Mouse (Mus musculus) forebrain, embryonic 11.5 days (tissue): ENCODE data around the gene Garnl3. TPM values are rescaled to one million over a fixed set of nuclear protein-coding genes. Genes with fewer than 3 reads are reported as not detected.

Source experiments
- ATAC-seq: fragments of 200-750 bp; cut with Nextera tagmentation; replicated peaks from 2 replicates; pipeline ENCODE4 v1.8.0; 2017; ENCODE audit warnings: moderate TSS enrichment; ENCODE audit not compliant: low FRiP score
- DNase-seq: peaks from one replicate; pipeline ENCODE4 v3.0.0-alpha.2; 2017; ENCODE audit warnings: low spot score
- H3K27ac ChIP-seq: fragments of 300-500 bp; sonication (generic); 2 replicates; pipeline ENCODE4 v1.5.1; 2014; ENCODE audit warnings: low read depth, low read length
- H3K27me3 ChIP-seq: fragments of 300-500 bp; sonication (generic); 2 replicates; pipeline ENCODE4 v1.6.1; 2014; ENCODE audit warnings: mild to moderate bottlenecking, low read length, mixed read lengths; ENCODE audit not compliant: control insufficient read depth, insufficient read depth
- H3K36me3 ChIP-seq: fragments of 300-500 bp; sonication (generic); 2 replicates; pipeline ENCODE4 v1.6.1; 2014; ENCODE audit warnings: mild to moderate bottlenecking, low read length, moderate library complexity, mixed read lengths; ENCODE audit not compliant: control insufficient read depth, insufficient read depth
- H3K4me1 ChIP-seq: fragments of 300-500 bp; sonication (generic); replicated peaks from 2 replicates; pipeline ENCODE4 v1.6.1; 2014; ENCODE audit warnings: low read length, mixed read lengths; ENCODE audit not compliant: control insufficient read depth, insufficient read depth
- H3K4me2 ChIP-seq: fragments of 300-500 bp; sonication (generic); 2 replicates; pipeline ENCODE4 v1.6.1; 2014; ENCODE audit warnings: low read depth, mild to moderate bottlenecking, low read length, moderate library complexity, mixed read lengths; ENCODE audit not compliant: severe bottlenecking
- H3K4me3 ChIP-seq: fragments of 300-500 bp; sonication (generic); 2 replicates; pipeline ENCODE4 v1.5.1; 2014; ENCODE audit warnings: low read depth, low read length
- H3K9ac ChIP-seq: fragments of 300-500 bp; sonication (generic); 2 replicates; pipeline ENCODE4 v1.6.1; 2014; ENCODE audit warnings: low read length
- H3K9me3 ChIP-seq: fragments of 300-500 bp; sonication (generic); 2 replicates; pipeline ENCODE4 v1.6.1; 2016; ENCODE audit warnings: low read length, mixed read lengths; ENCODE audit not compliant: control insufficient read depth
- WGBS: fragments of 180-500 bp; shearing (Covaris S2); extraction: QIAGEN DNeasy Blood & Tissue Kit; methylation state at CpG from one replicate; pipeline ENCODE4 v1.1.7; 2014; 5-methylcytosine and 5-hydroxymethylcytosine counted together
- polyA plus RNA-seq: library from polyadenylated mRNA; unstranded; fragments of >200 nt; fragmentation: Nextera tagmentation; extraction: Ambion mirVana; gene quantifications from 2 replicates; pipeline ENCODE4 v1.2.1, GENCODE M21; 2014

Gene Garnl3
- polyA plus RNA-seq, 1 experiment from 2014 or later = 12.9 TPM

GRCm38 (mm10) chr2:33062744-33063143, 68.7 kb downstream of the Garnl3 start:
- no peaks in the 10 kb centered on the region for H3K9me3 ChIP-seq
- WGBS = 43% methylated on average over 8 of the region's 8 CpGs
- DNase-seq = no peak
- H3K36me3 ChIP-seq = no peaks in the 10 kb centered on the region
- no peak for ATAC-seq
- H3K4me1 ChIP-seq = no peaks in the 10 kb centered on the region
- H3K4me2 ChIP-seq = no peak overlapping the region
- H3K9ac ChIP-seq = no peak overlapping the region
- no peak overlapping the region for H3K27ac ChIP-seq
- H3K27me3 ChIP-seq = no peaks in the 10 kb centered on the region
- H3K4me3 ChIP-seq = no peak overlapping the region

DNA sequence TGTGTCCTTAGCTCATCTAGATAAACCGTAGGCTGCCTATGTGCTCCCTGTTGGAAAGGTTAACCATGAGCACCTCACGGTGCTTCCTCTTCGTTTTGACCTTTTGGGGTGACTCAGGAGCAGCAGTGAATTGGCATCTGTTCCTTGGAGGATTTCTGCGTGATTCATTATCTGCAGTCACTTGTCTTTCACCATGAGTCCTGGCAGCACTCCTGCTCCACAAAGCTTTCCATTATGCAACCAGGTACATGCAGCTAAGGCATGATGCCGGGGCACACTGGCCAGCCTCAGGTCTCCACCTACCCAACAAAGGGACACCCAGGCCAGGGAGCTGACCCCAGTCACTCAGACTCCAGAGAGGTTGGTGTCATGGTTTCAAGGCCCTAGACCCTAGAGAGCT, 72.5 kb downstream of the Garnl3 start:
- H3K36me3 ChIP-seq = no peaks in the 10 kb centered on the region
- H3K27me3 ChIP-seq = no peaks in the 10 kb centered on the region
- H3K27ac ChIP-seq = no peak overlapping the region
- H3K4me1 ChIP-seq = no peaks in the 10 kb centered on the region
- no peaks in the 10 kb centered on the region for H3K9me3 ChIP-seq
- no peak overlapping the region for H3K4me2 ChIP-seq
- H3K9ac ChIP-seq = no peak overlapping the region
- H3K4me3 ChIP-seq = no peak overlapping the region
- DNase-seq (no peak), ATAC-seq (no peak)
- 91% methylated on average over 5 of the region's 5 CpGs for WGBS

GRCm38 (mm10) chr2:33057514-33057913, 73.9 kb downstream of the Garnl3 start:
- Histone ChIP-seq H3K27me3 (no peaks in the 10 kb centered on the region), H3K9ac (no peak overlapping the region), H3K4me2 (no peak overlapping the region), H3K4me3 (no peak overlapping the region), H3K4me1 (no peaks in the 10 kb centered on the region), H3K9me3 (no peaks in the 10 kb centered on the region), H3K36me3 (no peaks in the 10 kb centered on the region), H3K27ac (no peak overlapping the region)
- ATAC-seq (no peak), DNase-seq (no peak)
- 91% methylated on average over 7 of the region's 7 CpGs for WGBS

GRCm38 (mm10) chr2:33053966-33054365, 77.5 kb downstream of the Garnl3 start:
- Histone ChIP-seq H3K4me3 (no peak overlapping the region), H3K36me3 (no peaks in the 10 kb centered on the region), H3K4me2 (no peak overlapping the region), H3K27ac (no peak overlapping the region), H3K9ac (no peak overlapping the region), H3K9me3 (no peaks in the 10 kb centered on the region), H3K27me3 (no peaks in the 10 kb centered on the region), H3K4me1 (no peaks in the 10 kb centered on the region)
- ATAC-seq (no peak), DNase-seq (no peak)
- 64% methylated on average over 10 of the region's 10 CpGs for WGBS

- H3K36me3 ChIP-seq = no peaks in the 10 kb centered on the region
- H3K4me2 ChIP-seq = no peak overlapping the region
- H3K27ac ChIP-seq = no peak overlapping the region
- no peak overlapping the region for H3K9ac ChIP-seq
- H3K9me3 ChIP-seq = no peaks in the 10 kb centered on the region
- no peak for DNase-seq
- H3K4me3 ChIP-seq = no peak overlapping the region
- H3K27me3 ChIP-seq = no peaks in the 10 kb centered on the region
- no peaks in the 10 kb centered on the region for H3K4me1 ChIP-seq
- WGBS = 69% methylated on average over 3 of the region's 3 CpGs
- no peak for ATAC-seq
These were observed 84.1 kb downstream of the Garnl3 start for GRCm38 (mm10) chr2:33047360-33047759.

DNA sequence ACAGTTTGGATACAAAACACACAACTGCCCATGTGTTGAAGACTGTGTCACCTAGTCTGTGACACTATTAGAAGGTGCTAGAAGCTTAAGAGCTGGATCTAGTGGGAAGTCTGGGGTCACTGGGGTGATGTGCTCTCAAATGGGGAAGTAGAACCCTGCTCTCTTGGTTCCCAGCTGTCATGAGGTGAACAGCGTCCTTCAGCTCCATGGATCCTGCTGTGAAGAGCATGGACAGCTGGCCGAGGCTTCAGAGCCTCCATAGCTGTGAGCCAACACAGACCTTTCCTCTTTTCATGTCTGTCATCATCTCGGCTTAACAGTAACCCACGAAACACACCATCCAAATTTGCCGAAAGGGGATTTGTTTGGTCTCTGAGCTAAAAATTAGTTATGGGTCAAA, 84.5 kb downstream of the Garnl3 start:
- Histone ChIP-seq H3K9me3 (no peaks in the 10 kb centered on the region), H3K27ac (no peak overlapping the region), H3K9ac (no peak overlapping the region), H3K27me3 (no peaks in the 10 kb centered on the region), H3K4me1 (no peaks in the 10 kb centered on the region), H3K4me3 (no peak overlapping the region), H3K4me2 (no peak overlapping the region), H3K36me3 (no peaks in the 10 kb centered on the region)
- no peak for DNase-seq
- ATAC-seq = no peak
- 71% methylated on average over 5 of the region's 5 CpGs for WGBS

DNA sequence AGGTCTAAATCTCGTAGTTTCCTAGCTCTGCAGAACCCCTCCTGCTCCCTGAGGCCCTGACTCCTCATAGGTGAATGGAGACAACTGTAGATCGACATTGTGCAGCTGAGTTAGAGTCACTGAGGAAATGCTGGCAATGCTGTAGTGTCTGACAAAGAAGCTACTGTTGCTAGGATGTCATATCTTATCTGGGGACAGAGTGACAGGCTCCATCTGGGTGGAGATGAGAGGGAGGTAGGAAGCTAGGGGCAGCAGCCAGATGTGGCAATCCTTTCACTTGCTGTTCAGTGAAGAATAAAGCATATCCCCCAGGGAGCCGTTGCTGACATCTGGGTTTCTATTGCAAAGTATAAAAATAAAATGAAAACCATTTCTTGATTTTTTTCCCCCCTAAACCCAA, 85.6 kb downstream of the Garnl3 start:
- Histone ChIP-seq H3K4me1 (no peaks in the 10 kb centered on the region), H3K4me3 (no peak overlapping the region), H3K4me2 (no peak overlapping the region), H3K9me3 (no peaks in the 10 kb centered on the region), H3K36me3 (no peaks in the 10 kb centered on the region), H3K27me3 (no peaks in the 10 kb centered on the region), H3K9ac (no peak overlapping the region), H3K27ac (no peak overlapping the region)
- 81% methylated on average over 3 of the region's 3 CpGs for WGBS
- DNase-seq (no peak), ATAC-seq (no peak)

GRCm38 (mm10) chr2:33042781-33043180, 88.7 kb downstream of the Garnl3 start:
- Histone ChIP-seq H3K36me3 (no peaks in the 10 kb centered on the region), H3K9ac (no peak overlapping the region), H3K4me2 (no peak overlapping the region), H3K27me3 (no peaks in the 10 kb centered on the region), H3K4me1 (no peaks in the 10 kb centered on the region), H3K9me3 (no peaks in the 10 kb centered on the region), H3K4me3 (no peak overlapping the region), H3K27ac (no peak overlapping the region)
- ATAC-seq = no peak
- 83% methylated on average over 6 of the region's 6 CpGs for WGBS
- DNase-seq = no peak

DNA sequence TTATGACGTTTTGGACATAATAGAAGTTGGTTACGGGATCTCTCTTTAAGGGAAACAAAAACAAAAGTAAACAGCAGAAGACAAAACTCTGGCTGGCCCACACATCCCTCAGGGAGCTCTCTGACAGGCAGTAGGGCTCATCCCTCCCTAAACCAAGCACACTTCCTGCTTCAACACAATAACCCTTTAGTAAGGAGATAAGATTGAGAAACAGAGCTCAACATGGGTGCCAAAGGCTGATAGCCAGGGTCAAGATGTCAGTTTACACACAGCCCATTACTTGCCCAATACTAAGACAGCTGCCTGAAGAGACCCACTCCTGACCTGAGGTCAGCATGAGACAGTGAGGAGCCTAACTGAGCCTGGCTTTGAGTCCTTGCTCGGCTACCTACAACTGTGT, 89.9 kb downstream of the Garnl3 start:
- ATAC-seq = no peak
- Histone ChIP-seq H3K4me1 (no peaks in the 10 kb centered on the region), H3K4me2 (no peak overlapping the region), H3K27ac (no peak overlapping the region), H3K9me3 (no peaks in the 10 kb centered on the region), H3K27me3 (no peaks in the 10 kb centered on the region), H3K4me3 (no peak overlapping the region), H3K36me3 (no peaks in the 10 kb centered on the region), H3K9ac (no peak overlapping the region)
- DNase-seq = no peak
- 77% methylated on average over 3 of the region's 3 CpGs for WGBS
